Mouse (Mus musculus) forebrain, embryonic 11.5 days (tissue): Measurements from ENCODE around the gene Cd83. TPM values are rescaled to one million over a fixed set of nuclear protein-coding genes. Genes with fewer than 3 reads are reported as not detected.

Experiments used
- ATAC-seq: fragments of 200-750 bp; cut with Nextera tagmentation; replicated peaks from 2 replicates; pipeline ENCODE4 v1.8.0; 2017; ENCODE audit warnings: moderate TSS enrichment; ENCODE audit not compliant: low FRiP score
- DNase-seq: peaks from one replicate; pipeline ENCODE4 v3.0.0-alpha.2; 2017; ENCODE audit warnings: low spot score
- H3K27ac ChIP-seq: fragments of 300-500 bp; sonication (generic); 2 replicates; pipeline ENCODE4 v1.5.1; 2014; ENCODE audit warnings: low read depth, low read length
- H3K27me3 ChIP-seq: fragments of 300-500 bp; sonication (generic); 2 replicates; pipeline ENCODE4 v1.6.1; 2014; ENCODE audit warnings: mild to moderate bottlenecking, low read length, mixed read lengths; ENCODE audit not compliant: control insufficient read depth, insufficient read depth
- H3K36me3 ChIP-seq: fragments of 300-500 bp; sonication (generic); 2 replicates; pipeline ENCODE4 v1.6.1; 2014; ENCODE audit warnings: mild to moderate bottlenecking, low read length, moderate library complexity, mixed read lengths; ENCODE audit not compliant: control insufficient read depth, insufficient read depth
- H3K4me1 ChIP-seq: fragments of 300-500 bp; sonication (generic); replicated peaks from 2 replicates; pipeline ENCODE4 v1.6.1; 2014; ENCODE audit warnings: low read length, mixed read lengths; ENCODE audit not compliant: control insufficient read depth, insufficient read depth
- H3K4me2 ChIP-seq: fragments of 300-500 bp; sonication (generic); 2 replicates; pipeline ENCODE4 v1.6.1; 2014; ENCODE audit warnings: low read depth, mild to moderate bottlenecking, low read length, moderate library complexity, mixed read lengths; ENCODE audit not compliant: severe bottlenecking
- H3K4me3 ChIP-seq: fragments of 300-500 bp; sonication (generic); 2 replicates; pipeline ENCODE4 v1.5.1; 2014; ENCODE audit warnings: low read depth, low read length
- H3K9ac ChIP-seq: fragments of 300-500 bp; sonication (generic); 2 replicates; pipeline ENCODE4 v1.6.1; 2014; ENCODE audit warnings: low read length
- H3K9me3 ChIP-seq: fragments of 300-500 bp; sonication (generic); 2 replicates; pipeline ENCODE4 v1.6.1; 2016; ENCODE audit warnings: low read length, mixed read lengths; ENCODE audit not compliant: control insufficient read depth
- WGBS: fragments of 180-500 bp; shearing (Covaris S2); extraction: QIAGEN DNeasy Blood & Tissue Kit; methylation state at CpG from one replicate; pipeline ENCODE4 v1.1.7; 2014; 5-methylcytosine and 5-hydroxymethylcytosine counted together
- polyA plus RNA-seq: library from polyadenylated mRNA; unstranded; fragments of >200 nt; fragmentation: Nextera tagmentation; extraction: Ambion mirVana; gene quantifications from 2 replicates; pipeline ENCODE4 v1.2.1, GENCODE M21; 2014

Cd83 gene
- 4.0 and 5.1 TPM in 2 replicates for polyA plus RNA-seq

- DNase-seq (peak; percentile 76), ATAC-seq (peak; percentile 53)
- no peak within 1 kb of the TSS for H3K27ac ChIP-seq
- peak within 1 kb of the TSS; percentile 66 for H3K9ac ChIP-seq
- H3K27me3 ChIP-seq: peaks cover 16% of the 10 kb centered on the region; the same call in 1 of the 2 replicates
- no peaks in the 10 kb centered on the region for H3K36me3 ChIP-seq
- no peaks in the 10 kb centered on the region for H3K9me3 ChIP-seq
- WGBS: 4% methylated on average over 71 of the region's 73 CpGs
- peak within 1 kb of the TSS; percentile 59 for H3K4me3 ChIP-seq
- H3K4me2 ChIP-seq: peak within 1 kb of the TSS; percentile 99
- H3K4me1 ChIP-seq: peaks cover 18% of the 10 kb centered on the region
Observed at GRCm38 (mm10) chr13:43784725-43785711, at the start of gene Cd83. Gene Cd83 (plus strand): TSS chr13:43784775.

GRCm38 (mm10) chr13:43739598-43740275, 44.8 kb upstream of the Cd83 start:
- H3K36me3 ChIP-seq: no peaks in the 10 kb centered on the region
- H3K4me1 ChIP-seq: no peaks in the 10 kb centered on the region
- peaks cover 2% of the 10 kb centered on the region; the same call in 1 of the 2 replicates for H3K9me3 ChIP-seq
- H3K4me2 ChIP-seq: no peak overlapping the region
- H3K4me3 ChIP-seq: no peak overlapping the region
- WGBS: 33% methylated on average over 15 of the region's 15 CpGs
- no peaks in the 10 kb centered on the region for H3K27me3 ChIP-seq
- no peak overlapping the region for H3K9ac ChIP-seq
- ATAC-seq (peak; percentile 70), DNase-seq (peak; percentile 92)
- no peak overlapping the region for H3K27ac ChIP-seq

DNA sequence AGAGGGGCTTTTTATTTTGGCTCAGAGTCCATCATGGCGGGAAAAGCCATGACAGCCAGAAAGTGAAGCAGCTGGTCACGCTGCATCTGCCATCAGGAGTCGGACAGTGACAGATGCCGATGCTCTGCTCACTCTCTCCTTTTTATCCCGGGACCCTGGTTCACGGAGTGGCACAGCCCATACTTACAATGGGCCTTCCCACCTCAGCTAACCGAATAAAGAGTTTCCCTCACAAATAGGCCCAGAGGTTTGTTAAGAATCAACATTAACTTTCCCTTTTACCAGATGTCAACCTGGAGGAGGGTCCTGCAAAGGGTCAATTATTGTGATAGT, 44.3 kb upstream of the Cd83 start:
- ATAC-seq (no peak), DNase-seq (no peak)
- WGBS: 76% methylated on average over 7 of the region's 7 CpGs
- no peak overlapping the region for H3K9ac ChIP-seq
- H3K27me3 ChIP-seq: no peaks in the 10 kb centered on the region
- no peaks in the 10 kb centered on the region for H3K4me1 ChIP-seq
- H3K4me3 ChIP-seq: no peak overlapping the region
- no peak overlapping the region for H3K27ac ChIP-seq
- peaks cover 2% of the 10 kb centered on the region; the same call in 1 of the 2 replicates for H3K9me3 ChIP-seq
- H3K4me2 ChIP-seq: no peak overlapping the region
- no peaks in the 10 kb centered on the region for H3K36me3 ChIP-seq

- DNase-seq: no peak
- no peak for ATAC-seq
- H3K9me3 ChIP-seq: peaks cover 2% of the 10 kb centered on the region; the same call in 1 of the 2 replicates
- H3K9ac ChIP-seq: no peak overlapping the region
- no peak overlapping the region for H3K4me2 ChIP-seq
- no peak overlapping the region for H3K4me3 ChIP-seq
- H3K4me1 ChIP-seq: no peaks in the 10 kb centered on the region
- no peak overlapping the region for H3K27ac ChIP-seq
- H3K36me3 ChIP-seq: no peaks in the 10 kb centered on the region
- no peaks in the 10 kb centered on the region for H3K27me3 ChIP-seq
- WGBS: 74% methylated on average over 3 of the region's 3 CpGs
Observed at GRCm38 (mm10) chr13:43742677-43743076, 41.9 kb upstream of the Cd83 start.

GRCm38 (mm10) chr13:43744259-43744658, 40.3 kb upstream of the Cd83 start:
- DNase-seq (no peak), ATAC-seq (no peak)
- WGBS: 91% methylated on average over 7 of the region's 7 CpGs
- no peak overlapping the region for H3K4me3 ChIP-seq
- H3K9me3 ChIP-seq: peaks cover 2% of the 10 kb centered on the region; the same call in 1 of the 2 replicates
- H3K36me3 ChIP-seq: no peaks in the 10 kb centered on the region
- H3K27ac ChIP-seq: no peak overlapping the region
- no peak overlapping the region for H3K9ac ChIP-seq
- H3K4me2 ChIP-seq: no peak overlapping the region
- H3K27me3 ChIP-seq: no peaks in the 10 kb centered on the region
- no peaks in the 10 kb centered on the region for H3K4me1 ChIP-seq

- no peaks in the 10 kb centered on the region for H3K9me3 ChIP-seq
- no peak for DNase-seq
- no peaks in the 10 kb centered on the region for H3K4me1 ChIP-seq
- H3K36me3 ChIP-seq: no peaks in the 10 kb centered on the region
- no peak overlapping the region for H3K4me2 ChIP-seq
- no peak overlapping the region for H3K27ac ChIP-seq
- WGBS: 85% methylated on average over 3 of the region's 3 CpGs
- no peak overlapping the region for H3K4me3 ChIP-seq
- H3K27me3 ChIP-seq: no peaks in the 10 kb centered on the region
- ATAC-seq: no peak
- no peak overlapping the region for H3K9ac ChIP-seq
Observed at GRCm38 (mm10) chr13:43750301-43750700, 34.3 kb upstream of the Cd83 start.

DNA sequence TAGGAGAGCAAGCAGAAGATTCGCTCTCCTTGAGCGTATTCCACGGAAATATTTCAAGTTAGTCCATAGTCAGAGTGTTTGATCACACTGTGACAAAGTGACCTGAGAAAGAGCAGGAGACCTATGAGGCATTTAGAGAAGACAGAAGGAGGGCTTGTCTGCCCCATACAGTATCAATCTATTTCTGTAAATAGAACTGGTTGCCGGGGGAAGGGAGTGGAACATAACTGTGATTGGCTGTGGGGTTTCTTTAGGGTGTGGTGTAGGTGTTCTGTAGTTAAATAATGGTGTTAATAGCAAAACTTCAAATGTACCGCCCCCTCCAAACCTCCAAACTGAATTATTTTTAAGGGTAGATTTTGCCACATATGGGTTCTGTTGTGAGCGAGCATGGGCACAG, 33.6 kb upstream of the Cd83 start:
- Histone ChIP-seq H3K36me3 (no peaks in the 10 kb centered on the region), H3K9me3 (no peaks in the 10 kb centered on the region), H3K27ac (no peak overlapping the region), H3K4me2 (no peak overlapping the region), H3K27me3 (no peaks in the 10 kb centered on the region), H3K9ac (no peak overlapping the region), H3K4me1 (no peaks in the 10 kb centered on the region), H3K4me3 (no peak overlapping the region)
- DNase-seq (no peak), ATAC-seq (no peak)
- 95% methylated on average over 6 of the region's 6 CpGs for WGBS

GRCm38 (mm10) chr13:43752407-43752806, 32.2 kb upstream of the Cd83 start:
- no peak overlapping the region for H3K4me3 ChIP-seq
- no peak for DNase-seq
- H3K27me3 ChIP-seq: no peaks in the 10 kb centered on the region
- H3K27ac ChIP-seq: no peak overlapping the region
- H3K4me1 ChIP-seq: no peaks in the 10 kb centered on the region
- no peak for ATAC-seq
- no peak overlapping the region for H3K4me2 ChIP-seq
- H3K9me3 ChIP-seq: no peaks in the 10 kb centered on the region
- 88% methylated on average over 7 of the region's 7 CpGs for WGBS
- no peaks in the 10 kb centered on the region for H3K36me3 ChIP-seq
- no peak overlapping the region for H3K9ac ChIP-seq
